Mouse (Mus musculus) hindlimb bud, embryonic 11.5 days (tissue): Measurements from ENCODE around the gene Fn3k.

Source experiments
- DNase-seq: peaks from one replicate; pipeline ENCODE4 v3.0.0-alpha.2; 2012; ENCODE audit warnings: low read depth, low spot score; ENCODE audit errors: extremely low spot score

Fn3k gene

DNA sequence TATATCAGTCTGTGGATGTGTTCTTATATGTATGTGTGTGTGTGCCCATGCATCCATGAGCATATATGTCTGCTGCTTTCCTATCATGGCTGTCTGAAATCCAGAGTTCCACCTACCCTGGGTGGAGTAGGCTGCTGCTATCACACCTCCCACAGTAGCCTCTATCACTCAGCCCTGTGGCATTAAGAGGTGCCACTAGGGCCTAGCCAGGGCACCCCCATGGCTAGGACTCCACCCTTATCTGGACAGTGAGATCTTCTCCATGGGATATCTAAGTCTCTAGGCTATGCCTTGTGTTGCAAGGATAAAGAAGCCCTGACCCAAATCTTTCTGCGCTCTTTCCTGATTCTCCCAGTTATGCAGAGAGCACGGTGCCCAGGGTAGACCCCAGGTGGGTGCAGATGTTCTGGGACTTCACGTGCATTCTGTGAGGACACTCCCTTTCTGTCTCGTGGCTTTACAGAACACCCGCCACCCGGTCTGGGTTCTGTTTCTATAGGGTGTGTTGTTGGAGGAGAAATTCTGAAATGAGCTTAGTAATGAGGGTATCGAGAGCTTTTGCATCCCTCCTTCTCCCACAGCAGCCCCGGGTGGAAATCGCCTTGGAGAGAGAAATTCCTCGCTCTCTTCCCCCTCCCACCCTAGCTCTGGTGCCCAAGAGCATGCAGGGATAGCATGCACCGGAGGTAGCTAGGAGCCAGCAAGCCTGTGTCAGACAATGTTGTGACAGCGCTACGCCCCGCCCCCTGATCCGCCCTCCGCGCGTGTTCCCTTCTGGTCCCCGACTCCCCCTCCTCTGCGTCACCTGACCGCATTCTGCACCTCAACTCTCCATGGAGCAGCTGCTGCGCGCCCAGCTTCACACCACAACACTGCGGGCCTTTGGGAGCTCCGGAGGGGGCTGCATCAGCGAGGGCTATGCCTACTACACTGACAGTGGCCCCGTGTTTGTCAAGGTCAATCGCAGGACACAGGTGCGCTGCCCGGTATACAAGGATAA is at the start of gene Fn3k:
Gene Fn3k (plus strand): TSS at position 758 of the 1,000 bp plus-strand sequence.
- no peak for DNase-seq

DNA sequence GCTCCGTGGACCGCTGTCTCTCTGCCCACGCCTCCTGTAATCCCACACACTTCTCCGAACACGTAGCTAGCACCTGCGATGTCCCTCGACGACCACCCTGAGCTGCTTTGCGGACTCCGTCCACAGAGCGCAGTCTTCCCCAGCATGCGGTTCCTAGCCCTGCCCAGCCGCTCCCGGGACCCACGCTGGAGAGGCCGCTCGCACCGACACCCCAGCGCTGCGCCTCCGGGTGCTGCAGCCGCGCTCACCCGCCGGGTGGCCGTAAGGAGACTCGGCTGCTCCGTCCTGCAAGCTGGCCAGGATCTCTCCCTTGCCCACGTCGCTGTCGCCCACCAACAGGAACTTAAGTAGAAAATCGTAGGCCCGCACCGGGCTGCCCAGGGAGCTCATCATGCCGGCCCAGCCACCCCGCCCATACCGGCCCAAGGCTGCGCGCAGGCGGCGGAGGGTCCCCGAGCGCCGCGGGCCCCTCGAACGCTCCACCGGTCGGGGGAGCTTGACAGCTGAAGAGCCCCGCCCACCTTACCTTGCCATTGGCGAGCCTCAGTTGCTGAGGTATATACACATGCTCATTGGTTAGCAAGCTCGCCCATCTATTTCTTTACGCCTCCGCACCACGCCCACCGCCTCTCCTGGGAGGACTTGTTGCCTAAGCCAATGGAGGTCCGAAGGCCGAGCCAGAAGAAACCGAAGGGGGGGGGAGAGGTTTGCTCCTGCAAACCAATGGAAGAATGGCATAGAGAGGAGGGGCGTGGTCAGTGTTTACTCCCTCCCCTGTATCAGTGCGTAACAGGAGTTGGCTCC is 46.8 kb upstream of the Fn3k start, which contains the start of gene Rab40b:
Gene Rab40b (minus strand): TSS at position 502 of the 804 bp plus-strand sequence.
- DNase-seq = peak; percentile 70

DNA sequence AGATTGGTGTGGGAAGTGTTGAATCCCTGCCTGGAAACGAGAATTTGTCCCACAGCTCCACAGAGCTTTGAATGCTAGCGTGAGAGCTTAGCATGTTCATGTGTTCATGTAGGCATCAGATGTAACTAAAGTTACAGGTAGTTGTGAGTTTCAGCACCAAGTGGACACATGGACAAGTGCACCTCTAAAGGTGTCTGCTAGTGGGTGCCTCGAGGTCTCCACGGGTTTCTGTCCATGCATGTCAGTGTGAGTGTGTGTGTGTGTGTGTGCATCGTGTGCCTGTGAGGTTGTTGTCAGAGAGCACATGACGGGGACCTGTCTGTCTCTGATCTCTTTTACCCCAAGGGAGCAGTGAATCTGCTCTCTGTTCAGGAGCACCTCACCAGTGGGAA is 46.2 kb upstream of the Fn3k start:
- no peak for DNase-seq

DNA sequence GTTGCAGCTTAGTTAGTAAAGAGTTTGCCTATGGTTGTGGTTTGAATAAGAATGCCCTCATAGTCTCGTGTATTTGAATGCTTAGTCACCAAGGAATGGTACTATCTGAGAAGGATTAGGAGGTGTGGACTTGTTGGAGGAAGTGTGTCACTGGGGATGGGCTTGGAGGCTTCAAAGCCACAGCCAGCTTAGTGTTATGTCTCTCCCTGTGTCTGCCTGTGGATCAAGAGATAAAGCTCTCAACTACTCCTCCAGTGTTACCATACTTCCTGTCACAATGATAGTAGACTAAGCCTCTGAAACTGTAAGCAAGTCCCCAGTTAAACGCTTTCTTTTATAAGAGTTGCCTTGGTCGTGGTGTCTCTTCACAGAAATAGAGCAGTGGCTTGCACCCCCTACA is 43.9 kb upstream of the Fn3k start:
- no peak for DNase-seq

DNA sequence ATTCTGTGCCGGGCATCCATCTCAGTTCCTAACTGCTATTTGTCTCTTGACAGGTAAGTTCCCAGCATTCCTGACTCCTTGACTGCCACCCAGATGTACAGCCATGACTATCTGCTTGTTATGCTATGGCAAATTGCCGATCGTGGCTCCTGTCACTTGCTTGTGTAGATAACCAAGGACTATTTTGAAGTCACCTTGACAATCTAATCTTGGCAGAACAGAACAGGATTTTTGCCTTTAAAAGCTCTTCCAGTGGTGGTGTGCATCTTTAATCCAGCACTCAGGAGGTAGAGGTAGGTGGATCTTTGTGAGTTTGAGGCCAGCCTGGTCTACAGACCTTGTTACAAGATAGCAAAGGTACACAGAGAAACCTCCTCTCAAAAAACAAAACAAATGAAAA is 42.3 kb upstream of the Fn3k start:
- DNase-seq = no peak

DNA sequence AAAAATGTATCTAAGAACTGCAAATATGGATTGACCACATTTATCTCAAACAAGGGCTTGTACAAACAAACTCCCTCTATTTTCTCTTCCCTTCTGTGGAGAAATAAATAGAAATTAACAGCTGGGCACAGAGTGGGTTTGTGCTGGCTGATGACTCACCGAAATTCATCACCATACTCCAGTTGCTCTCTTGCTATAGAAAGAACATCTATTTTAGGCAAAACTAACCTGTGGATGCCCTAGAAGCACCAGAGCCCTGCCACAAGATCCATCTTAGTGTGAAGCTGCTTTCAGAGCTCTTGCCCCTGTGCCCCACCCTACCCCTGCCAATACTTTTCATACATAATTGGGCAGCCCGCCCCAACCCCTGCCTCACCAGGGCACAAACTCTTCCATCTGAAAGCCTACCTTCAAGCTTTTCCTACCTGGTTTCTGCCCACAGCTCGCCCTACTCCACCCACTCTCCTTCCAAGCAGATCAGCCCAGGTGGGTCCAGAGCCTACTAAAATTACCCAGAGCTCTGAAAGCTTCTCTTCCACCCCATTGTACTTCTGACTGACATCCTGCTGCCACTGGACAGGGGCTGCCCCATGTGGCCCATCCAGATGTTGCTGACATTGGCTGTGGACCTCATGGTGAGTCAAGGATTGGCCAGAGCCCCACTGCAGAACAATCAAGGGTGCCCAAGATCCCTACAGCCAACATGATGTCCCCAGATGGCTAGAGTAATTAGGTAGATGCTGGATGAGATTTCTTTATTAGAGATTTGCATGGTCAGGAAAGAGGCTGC is 27.2 kb upstream of the Fn3k start:
- DNase-seq = no peak

DNA sequence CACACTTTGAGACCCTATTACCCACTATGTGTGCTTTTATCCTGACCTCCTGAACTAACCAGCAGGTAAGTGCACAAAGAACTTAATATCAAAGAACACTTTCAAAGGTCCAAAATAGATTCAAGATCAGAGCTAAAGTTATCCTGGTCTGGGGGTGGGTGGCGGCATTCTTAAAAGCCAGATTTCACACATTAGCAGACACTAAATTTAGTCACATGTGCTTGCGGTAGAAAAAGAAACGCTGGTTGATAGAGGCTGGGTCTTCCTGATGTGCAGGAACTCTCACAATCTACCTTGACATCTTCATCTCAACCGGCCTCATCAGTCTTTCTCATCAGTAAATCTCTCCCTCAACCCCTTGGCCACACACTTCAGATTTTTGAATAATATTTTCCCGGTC is 20.0 kb upstream of the Fn3k start:
- DNase-seq = no peak

DNA sequence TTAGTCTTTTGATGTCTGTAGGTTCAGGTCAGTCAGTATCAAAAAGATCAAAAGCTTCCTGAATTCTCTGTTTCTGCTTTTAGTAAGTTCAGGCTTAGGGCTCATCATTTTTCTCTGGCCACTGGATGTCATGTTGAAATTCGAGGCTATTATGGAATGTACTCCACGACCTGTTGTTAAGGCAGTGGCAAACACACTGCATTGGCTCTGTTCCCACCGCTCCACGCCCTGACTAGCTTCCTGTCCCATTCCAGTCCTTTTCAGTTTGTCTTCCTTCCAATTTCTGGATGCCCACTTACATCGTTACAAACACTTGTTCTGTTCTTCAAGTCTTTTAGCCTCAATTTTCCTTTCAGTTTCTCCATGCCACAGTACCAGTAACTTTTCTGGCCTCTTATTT is 19.4 kb upstream of the Fn3k start:
- DNase-seq = no peak

DNA sequence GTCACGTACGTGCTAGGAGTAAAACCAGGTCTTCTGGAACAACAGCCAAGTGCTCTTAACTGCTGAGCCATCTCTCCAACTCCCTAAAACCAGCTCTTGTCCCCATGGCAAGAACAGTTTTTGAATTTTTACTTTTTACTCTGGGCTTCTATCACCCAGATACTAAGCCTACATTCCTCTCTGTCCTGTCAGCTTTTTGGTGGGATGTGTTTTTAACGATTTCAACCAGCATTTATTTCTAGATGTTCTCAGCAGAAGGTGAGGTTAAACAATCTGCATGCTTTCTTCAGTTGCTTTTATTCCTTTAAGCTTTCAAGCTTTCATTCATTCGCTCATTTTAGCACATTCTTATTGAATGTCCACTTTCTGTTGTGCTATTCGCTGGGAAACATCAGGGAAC is 16.7 kb upstream of the Fn3k start:
- no peak for DNase-seq

DNA sequence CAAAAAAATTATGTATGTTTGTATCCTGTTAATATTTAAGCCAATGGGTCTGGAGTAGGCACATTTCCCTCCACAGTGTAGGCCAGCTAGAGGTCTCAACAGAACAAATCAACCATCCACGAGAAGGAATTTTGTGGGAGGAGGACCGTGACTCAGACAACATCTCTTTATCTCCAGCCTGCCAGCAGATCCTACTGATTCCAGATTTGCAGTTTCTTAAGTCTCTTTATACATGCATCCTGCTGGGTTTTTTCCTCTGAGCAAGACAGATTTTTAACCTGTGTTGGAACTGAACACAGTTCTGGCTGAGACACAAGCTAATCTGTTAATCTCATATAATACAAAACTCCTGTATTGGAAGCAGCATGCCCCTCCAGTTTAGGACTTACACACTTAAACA is 15.8 kb upstream of the Fn3k start:
- DNase-seq = no peak

DNA sequence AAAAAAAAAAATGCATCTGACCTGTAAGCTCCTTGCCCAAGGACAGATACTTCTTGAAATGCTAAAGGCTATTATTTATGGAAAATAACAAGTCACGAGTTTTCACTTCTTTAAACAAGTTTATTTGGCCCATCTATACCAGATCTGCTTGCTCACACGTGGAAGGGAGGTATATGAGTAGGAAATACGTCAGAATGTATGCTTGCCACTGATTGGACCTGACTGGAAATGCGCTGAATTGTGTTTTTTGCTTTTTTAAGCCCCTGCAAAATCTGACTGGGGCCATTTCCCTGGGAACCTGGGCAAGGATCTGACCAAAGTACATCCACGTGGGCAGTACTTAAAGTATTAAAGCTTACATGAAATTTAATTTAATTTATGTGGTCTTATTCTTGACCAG is 14.3 kb upstream of the Fn3k start:
- DNase-seq = no peak

DNA sequence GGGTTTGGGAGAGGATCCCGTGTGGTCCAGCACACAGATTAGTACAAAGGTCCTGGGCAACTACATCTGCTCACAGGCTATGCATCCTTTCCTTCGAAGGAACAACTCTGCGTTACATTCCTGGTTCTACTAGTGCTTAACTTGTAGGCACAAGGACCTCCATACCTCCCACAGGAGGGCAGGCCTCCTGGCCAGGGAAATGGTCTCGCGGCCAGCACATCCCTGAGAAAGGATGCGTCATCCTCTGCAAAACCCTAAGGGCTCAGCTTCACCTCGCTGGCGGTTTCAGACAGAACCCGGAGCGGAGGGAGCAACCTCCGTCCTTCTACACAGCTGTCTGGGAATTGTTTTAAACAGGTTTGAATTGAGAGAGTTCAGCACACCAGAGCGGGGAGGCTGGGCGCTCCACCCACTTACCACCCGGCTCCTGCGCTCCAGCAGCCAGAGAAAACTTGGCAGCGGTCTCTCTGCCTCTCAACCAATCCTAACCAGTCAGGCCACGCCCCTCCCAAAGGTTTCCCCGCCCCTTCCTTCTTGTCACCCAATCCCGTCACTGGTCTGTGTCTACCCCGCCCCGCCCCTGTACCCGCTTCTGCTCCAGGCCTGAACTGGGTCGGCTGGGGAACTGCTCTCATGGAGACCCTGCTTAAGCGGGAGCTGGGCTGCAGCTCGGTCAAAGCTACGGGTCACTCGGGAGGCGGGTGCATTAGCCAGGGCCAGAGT is 13.7 kb upstream of the Fn3k start, which contains the start of gene Fn3krp:
Gene Fn3krp (plus strand): TSS at position 572 of the 723 bp plus-strand sequence.
- peak; percentile 93 for DNase-seq

DNA sequence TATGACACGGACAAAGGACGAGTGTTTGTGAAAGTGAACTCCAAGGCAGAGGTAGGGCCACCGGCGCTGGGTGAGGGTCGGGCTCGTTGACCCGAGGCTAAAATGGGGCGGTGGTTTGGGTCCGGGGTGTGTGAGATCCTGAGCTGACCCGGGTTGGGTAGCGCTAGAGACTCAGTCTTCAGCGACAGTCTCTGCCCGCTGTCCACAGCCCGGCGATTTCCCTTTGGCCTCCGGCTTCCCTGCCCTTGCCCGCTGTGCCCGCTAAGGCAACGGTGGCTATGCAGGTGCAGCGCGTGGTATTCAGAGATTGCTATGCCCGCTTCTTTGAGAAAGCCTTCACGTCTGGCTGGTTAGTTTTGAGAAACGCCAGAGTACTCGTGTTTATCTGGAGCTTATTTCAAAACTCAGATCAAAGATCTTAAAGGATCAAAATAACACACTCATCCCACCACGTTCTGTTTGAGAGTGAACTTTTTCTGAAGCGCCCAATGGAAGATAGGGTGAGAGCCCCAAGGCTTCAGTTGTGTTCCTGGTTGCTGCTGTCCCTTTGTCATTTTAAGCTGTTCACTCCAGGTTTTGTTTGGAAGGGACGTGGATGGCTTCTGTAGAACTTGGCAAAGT is 13.1 kb upstream of the Fn3k start:
- DNase-seq = no peak

DNA sequence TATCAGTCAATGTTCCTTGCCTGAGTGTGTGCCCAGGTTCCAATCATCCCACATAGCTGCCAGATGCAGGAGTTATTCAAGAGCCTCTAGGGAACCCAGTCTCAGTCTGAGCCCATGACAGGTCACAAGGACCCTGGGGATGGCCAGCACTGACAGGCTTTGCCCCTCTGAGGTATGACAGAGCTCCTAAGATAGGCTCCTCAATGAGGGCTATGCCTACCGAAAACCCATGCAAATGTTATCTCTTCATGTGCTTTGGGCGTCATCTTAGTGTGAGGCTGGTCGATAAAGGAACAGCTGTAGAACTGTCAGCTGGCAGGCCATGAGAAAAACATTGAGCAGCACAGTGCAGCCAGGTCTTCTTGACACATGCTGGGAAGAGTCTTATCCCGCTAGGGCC is 1.3 kb upstream of the Fn3k start:
- no peak for DNase-seq

DNA sequence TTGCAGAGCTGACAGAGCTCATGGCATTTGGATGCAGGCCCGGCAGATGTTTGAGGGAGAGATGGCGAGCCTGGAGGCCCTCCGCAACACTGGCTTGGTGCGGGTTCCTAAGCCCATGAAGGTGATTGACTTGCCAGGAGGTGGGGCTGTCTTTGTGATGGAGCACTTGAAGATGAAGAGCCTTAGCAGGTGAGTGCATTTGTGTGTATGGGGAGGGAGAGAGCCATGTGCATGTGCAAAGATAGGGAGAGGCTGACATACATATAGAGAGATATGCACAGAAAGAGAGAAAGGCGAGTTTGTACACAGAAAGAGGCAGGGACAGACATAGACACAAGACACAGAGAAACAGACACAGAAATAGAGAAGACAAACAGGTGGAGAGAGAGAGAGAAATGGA is 2.5 kb downstream of the Fn3k start:
- DNase-seq = no peak

DNA sequence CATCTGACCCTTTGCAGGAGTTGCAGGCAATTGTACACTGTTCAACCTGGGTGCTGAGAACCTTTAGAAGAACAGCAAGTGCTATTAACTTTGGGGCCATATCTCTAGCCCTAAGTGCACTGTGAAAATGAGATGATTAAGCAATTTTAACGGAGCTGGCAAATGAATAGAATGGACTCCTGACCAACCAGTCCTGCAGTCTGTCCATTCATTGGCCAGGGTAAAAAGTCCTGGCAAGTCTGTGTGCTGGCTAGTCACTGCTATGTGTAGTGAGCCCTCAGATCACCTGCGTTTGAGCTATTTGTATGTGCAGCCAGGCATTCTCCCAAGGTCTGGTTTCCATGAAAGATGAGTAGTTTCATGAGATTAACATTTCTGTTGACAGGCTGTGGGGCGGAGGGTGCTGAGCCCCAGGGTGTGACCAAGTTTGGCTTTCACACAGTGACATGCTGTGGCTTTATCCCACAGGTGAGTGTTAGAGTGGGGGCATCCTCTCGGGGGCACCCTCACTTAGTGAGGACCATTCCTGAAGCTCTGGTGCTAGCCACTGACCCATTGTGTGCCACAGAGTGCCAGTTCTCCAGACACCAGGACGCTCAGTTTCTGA is 5.1 kb downstream of the Fn3k start:
- DNase-seq = no peak

DNA sequence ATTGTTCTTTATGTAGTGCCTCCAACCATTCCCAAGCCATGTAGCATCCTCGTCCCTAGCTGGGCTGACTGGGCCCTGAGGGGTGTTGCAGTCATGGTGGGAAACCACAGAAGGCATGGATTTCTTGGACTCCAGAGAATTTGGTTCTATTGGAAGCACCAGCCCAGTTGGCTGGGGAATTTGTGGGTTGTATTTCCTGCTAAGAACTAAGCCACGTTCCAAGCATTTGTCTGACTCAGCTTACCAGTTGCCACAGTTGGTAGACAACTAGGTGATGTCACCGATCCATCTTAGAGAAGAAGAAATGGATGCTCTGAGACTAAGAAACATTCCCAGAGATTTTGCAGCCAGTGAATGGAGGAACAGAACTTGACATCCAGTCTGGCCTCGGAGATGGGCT is 6.9 kb downstream of the Fn3k start:
- DNase-seq = no peak

DNA sequence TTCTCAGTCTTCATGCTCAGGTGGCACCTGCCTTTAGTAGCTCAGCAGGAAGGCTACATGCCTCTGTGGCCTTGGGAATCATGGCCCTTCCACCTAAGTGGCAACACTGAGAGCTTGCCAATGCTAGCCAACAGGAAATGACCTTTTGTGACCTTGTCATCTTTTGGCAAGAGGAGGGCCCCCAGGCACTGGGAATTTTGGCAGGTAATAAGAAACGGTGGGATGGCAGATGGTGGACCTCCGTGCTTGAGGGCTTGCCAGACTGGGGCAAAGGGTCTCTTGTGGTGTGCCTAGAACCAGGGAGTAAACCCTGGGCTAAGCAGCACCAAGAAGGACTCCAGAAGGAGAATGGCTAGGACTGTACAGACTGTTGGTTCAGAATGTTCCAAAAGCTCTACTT is 7.4 kb downstream of the Fn3k start:
- DNase-seq = no peak

DNA sequence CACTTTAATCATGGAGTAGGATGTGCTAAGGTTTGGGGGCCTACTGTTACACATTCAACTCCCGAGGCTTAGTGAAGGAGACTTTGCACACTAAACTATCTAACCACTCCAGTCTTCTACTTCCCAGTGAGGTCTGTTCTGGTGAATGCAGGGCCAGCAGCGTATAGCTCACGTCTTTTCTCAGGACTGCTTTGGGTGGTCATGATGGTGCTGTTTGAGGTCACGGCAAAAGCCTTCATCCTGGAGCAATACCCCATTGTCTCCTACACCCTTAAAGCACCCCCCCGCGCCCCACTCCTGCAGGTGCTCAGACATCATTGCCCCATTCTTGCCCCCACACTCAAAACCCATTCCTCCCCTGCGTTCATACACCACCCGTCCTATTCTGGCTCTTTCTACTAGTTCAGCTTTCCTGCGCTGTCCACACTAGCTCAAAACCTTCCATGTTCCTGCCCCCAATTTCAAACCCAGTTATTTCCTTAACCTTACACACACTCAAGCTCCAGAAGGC is 16.6 kb downstream of the Fn3k start:
- DNase-seq = no peak
